Mouse (Mus musculus) lung, adult 2 months (tissue): ENCODE data around the gene Cd52. TPM values are rescaled to one million over a fixed set of nuclear protein-coding genes. Genes with fewer than 3 reads are reported as not detected.

Experiments used
- DNase-seq: peaks from one replicate; pipeline ENCODE4 v3.0.0; 2022
- H3K4me1 ChIP-seq: fragments of 200-500 bp; 2 replicates; pipeline ENCODE4 v1.6.1; 2011; ENCODE audit warnings: low read length; ENCODE audit not compliant: control insufficient read depth, insufficient read depth
- H3K4me3 ChIP-seq: fragments of 200-500 bp; replicated peaks from 2 replicates; pipeline ENCODE3; 2011; ENCODE audit warnings: low read depth, mild to moderate bottlenecking, control low read depth, low read length; ENCODE audit errors: extremely low read depth
- CTCF ChIP-seq: fragments of 200-500 bp; IDR thresholded peaks from 2 replicates; pipeline ENCODE4 v1.5.1; 2011; ENCODE audit warnings: mild to moderate bottlenecking, low read length, control low read depth; ENCODE audit not compliant: insufficient read depth
- POLR2A ChIP-seq: fragments of 200-500 bp; IDR thresholded peaks from 2 replicates; pipeline ENCODE4 v1.6.1; 2011; ENCODE audit warnings: low read depth, mild to moderate bottlenecking, control low read depth, low read length, borderline replicate concordance; ENCODE audit errors: extremely low read depth
- WGBS: fragments of 180-500 bp; shearing (Covaris S2); methylation state at CpG from one replicate; pipeline ENCODE4 v1.1.7; 2018; 5-methylcytosine and 5-hydroxymethylcytosine counted together
- polyA plus RNA-seq: library from polyadenylated mRNA; depleted of rRNA; stranded (reverse); fragments of >200 nt; gene quantifications from 2 replicates; pipeline ENCODE4 v1.2.3, GENCODE M21; 2012

Gene Cd52
- polyA plus RNA-seq, 1 experiment = 76.5 TPM

DNA sequence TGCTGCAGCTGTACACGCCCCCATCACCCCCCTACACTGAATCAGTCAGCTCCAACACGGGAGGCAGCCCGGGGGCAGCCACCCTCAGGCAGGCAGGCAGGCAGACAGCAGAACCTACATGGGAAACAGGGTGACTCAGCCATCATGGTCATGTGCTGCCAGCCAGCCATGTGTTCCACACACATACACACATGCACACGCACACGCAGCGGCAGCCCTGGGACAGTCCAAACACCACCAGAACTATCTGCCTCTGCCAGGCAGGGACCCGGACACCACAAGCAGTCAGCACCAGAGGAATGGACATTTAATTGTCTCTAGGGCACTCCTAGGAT, 32.2 kb upstream of the Cd52 start:
- DNase-seq = no peak
- Histone ChIP-seq H3K4me3 (no peak overlapping the region), H3K4me1 (peaks cover 13% of the 10 kb centered on the region)
- 78% methylated on average over 7 of the region's 7 CpGs for WGBS
- TF ChIP-seq POLR2A (0 out of 2 replicates have a peak, but pooled peaks have one; percentile 3), CTCF (no peak)

DNA sequence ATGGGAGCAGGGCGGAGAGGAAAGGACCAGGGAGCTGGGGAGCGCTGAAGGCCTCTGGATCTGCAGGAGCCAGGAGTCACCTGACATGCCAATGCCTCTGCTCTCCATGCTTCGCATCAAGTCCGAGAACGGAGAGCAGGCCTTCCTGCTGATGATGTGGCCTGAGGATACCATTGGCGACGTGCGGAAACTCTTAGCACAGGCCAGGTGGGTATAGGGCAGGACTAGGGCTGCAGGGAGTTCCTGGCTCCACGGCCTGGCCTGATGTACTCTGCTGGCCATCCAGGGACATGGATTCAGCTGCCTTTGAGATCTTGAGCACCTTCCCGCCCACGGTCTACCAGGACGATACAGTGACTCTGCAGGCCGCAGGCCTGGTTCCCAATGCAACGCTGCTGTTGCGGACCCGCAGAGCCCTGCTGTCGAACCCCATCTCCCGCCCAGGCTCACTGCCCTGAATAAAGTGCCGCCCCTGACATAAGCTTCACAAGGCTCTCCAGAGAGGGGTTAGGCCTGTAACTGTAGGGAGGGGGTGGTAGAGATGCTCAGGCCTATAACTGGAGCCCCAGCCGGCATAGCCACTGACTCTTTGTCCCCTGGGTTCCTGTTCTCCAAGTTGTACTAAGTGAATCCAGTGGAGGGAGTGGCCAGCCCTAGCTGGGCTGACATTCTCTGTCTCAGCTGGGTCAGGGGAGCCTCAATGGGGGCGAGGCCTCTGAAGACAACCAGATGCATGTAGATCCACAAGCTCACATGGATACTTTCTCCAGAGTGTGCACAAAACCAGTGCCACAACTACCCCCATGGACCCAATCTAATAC, 31.6 kb upstream of the Cd52 start:
- Histone ChIP-seq H3K4me1 (peaks cover 13% of the 10 kb centered on the region), H3K4me3 (no peak overlapping the region)
- no peak for TF ChIP-seq CTCF
- TF ChIP-seq POLR2A = 0 out of 2 replicates have a peak, but pooled peaks have one; percentile 10
- WGBS = 89% methylated on average over 21 of the region's 21 CpGs
- no peak for DNase-seq

- no peak for DNase-seq
- TF ChIP-seq POLR2A (no peak), CTCF (no peak)
- Histone ChIP-seq H3K4me3 (no peak overlapping the region), H3K4me1 (peaks cover 13% of the 10 kb centered on the region)
- 76% methylated on average over 15 of the region's 15 CpGs for WGBS
Measured at GRCm38 (mm10) chr4:134125383-134126060, 30.6 kb upstream of the Cd52 start.

GRCm38 (mm10) chr4:134123680-134124551, 29.0 kb upstream of the Cd52 start:
- H3K4me1 ChIP-seq = peaks cover 13% of the 10 kb centered on the region
- WGBS = 19% methylated on average over 17 of the region's 17 CpGs
- DNase-seq = peak; percentile 42
- peak overlapping the region; percentile 7 for H3K4me3 ChIP-seq
- peak; percentile 94 for TF ChIP-seq CTCF
- no peak; the same call in 1 of the 2 replicates for TF ChIP-seq POLR2A

- 95% methylated on average over 6 of the region's 6 CpGs for WGBS
- H3K4me3 ChIP-seq = no peak overlapping the region
- DNase-seq = no peak
- no peak for TF ChIP-seq POLR2A
- TF ChIP-seq CTCF = no peak
- peaks cover 13% of the 10 kb centered on the region for H3K4me1 ChIP-seq
Measured at GRCm38 (mm10) chr4:134123147-134123546, 28.3 kb upstream of the Cd52 start.

- Histone ChIP-seq H3K4me1 (peaks cover 8% of the 10 kb centered on the region; the same call in 1 of the 2 replicates), H3K4me3 (no peak overlapping the region)
- no peak for DNase-seq
- 24% methylated on average over 3 of the region's 3 CpGs for WGBS
- TF ChIP-seq CTCF (no peak), POLR2A (no peak)
Measured at GRCm38 (mm10) chr4:134122281-134122680, 27.4 kb upstream of the Cd52 start.

DNA sequence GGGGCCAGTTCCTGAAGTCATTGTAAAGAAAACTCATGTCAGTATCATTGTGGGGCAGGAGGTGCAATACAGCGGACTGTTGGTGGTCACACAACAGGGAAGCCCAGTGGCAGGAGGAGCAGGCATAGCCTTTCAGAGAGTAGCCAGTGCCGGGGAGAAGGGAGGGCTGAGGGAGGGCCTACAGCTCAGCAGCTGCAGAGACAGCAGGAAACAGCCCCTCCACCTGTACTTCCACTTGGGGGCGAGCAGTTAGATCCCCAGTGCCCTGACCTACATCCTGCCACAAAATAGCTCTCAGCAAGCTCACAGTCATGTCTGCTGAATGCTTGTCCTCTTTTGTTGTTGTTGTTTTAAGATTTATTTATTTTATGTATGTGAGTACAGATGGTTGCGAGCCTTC, 26.7 kb upstream of the Cd52 start:
- 49% methylated on average over 4 of the region's 4 CpGs for WGBS
- TF ChIP-seq CTCF (no peak), POLR2A (no peak)
- DNase-seq = no peak
- peaks cover 5% of the 10 kb centered on the region; the same call in 1 of the 2 replicates for H3K4me1 ChIP-seq
- H3K4me3 ChIP-seq = no peak overlapping the region

GRCm38 (mm10) chr4:134120916-134121315, 26.0 kb upstream of the Cd52 start:
- Histone ChIP-seq H3K4me3 (no peak overlapping the region), H3K4me1 (peaks cover 5% of the 10 kb centered on the region; the same call in 1 of the 2 replicates)
- DNase-seq = no peak
- WGBS = 75% methylated on average over 4 of the region's 4 CpGs
- TF ChIP-seq CTCF (no peak), POLR2A (no peak)

- no peak for TF ChIP-seq CTCF
- TF ChIP-seq POLR2A = no peak
- peaks cover 5% of the 10 kb centered on the region; the same call in 1 of the 2 replicates for H3K4me1 ChIP-seq
- no peak for DNase-seq
- WGBS = 70% methylated on average over 6 of the region's 6 CpGs
- H3K4me3 ChIP-seq = no peak overlapping the region
Measured at GRCm38 (mm10) chr4:134120192-134120805, 25.4 kb upstream of the Cd52 start.
